ENCODE assay signal across 8 mouse cellular contexts in genomic region chr1:181860659-181861058, GRCm38 (mm10). TPM values are rescaled to one million over a fixed set of nuclear protein-coding genes. Genes with fewer than 3 reads are reported as not detected.
DNase-seq lines count a peak whose midpoint lies in the region; ATAC-seq and TF ChIP-seq lines count a peak whose summit lies in the region.

No protein-coding gene starts in this region.

- H3ac ChIP-seq in myocyte (ENCODE audit: control insufficient read depth, insufficient read length): no peak overlapping the region

- no peak for ATAC-seq in midbrain, embryonic 13.5 days
- peak; percentile 80 for ATAC-seq in heart, embryonic 14.5 days (ENCODE audit: insufficient number of reproducible peaks, insufficient read depth, low FRiP score, low read depth)
- no peak; the same call in 1 of the 2 replicates for ATAC-seq in limb, embryonic 11.5 days (ENCODE audit: insufficient number of reproducible peaks, low FRiP score, low TSS enrichment, low read depth)
- no peak for ATAC-seq in hindbrain, embryonic 14.5 days (ENCODE audit: low FRiP score)

- peaks cover 13% of the 10 kb centered on the region for H3K4me1 ChIP-seq in midbrain, embryonic 10.5 days
- H3K4me1 ChIP-seq in midbrain, embryonic 13.5 days (replicated peaks): peaks cover 12% of the 10 kb centered on the region
- H3K4me1 ChIP-seq in heart, embryonic 14.5 days (ENCODE audit: control insufficient read depth in 2 of 2, insufficient read depth in 2 of 2, low read length in 2 of 2): peaks cover 2 to 5% of the 10 kb centered on the region in 2 experiments; a peak in 1 of 4 replicates
- peaks cover 6% of the 10 kb centered on the region for H3K4me1 ChIP-seq in limb, embryonic 11.5 days (ENCODE audit: control insufficient read depth, insufficient read depth, low read length)
- no peaks in the 10 kb centered on the region for H3K4me1 ChIP-seq in hindbrain, embryonic 14.5 days (replicated peaks; ENCODE audit: control insufficient read depth, insufficient read depth, low read length)

- intact Hi-C loops in left cerebral cortex, postnatal 36 days (cut with DNase I): no loop called here

- TF ChIP-seq CTCF in brain, embryonic 14.5 days (IDR thresholded peaks at IDR 0.05; ENCODE audit: borderline replicate concordance, extremely low read depth, insufficient read depth, insufficient read length): no peak

- H3K36me3 ChIP-seq in midbrain, embryonic 10.5 days: no peaks in the 10 kb centered on the region
- H3K36me3 ChIP-seq in midbrain, embryonic 13.5 days: no peaks in the 10 kb centered on the region
- no peaks in the 10 kb centered on the region for H3K36me3 ChIP-seq in heart, embryonic 14.5 days (ENCODE audit: control insufficient read depth, insufficient read depth, low read length)
- no peaks in the 10 kb centered on the region for H3K36me3 ChIP-seq in limb, embryonic 11.5 days (ENCODE audit: control insufficient read depth, insufficient read depth, low read length)
- no peaks in the 10 kb centered on the region for H3K36me3 ChIP-seq in myocyte (ENCODE audit: control insufficient read depth, insufficient read depth)
- H3K36me3 ChIP-seq in hindbrain, embryonic 14.5 days (replicated peaks; ENCODE audit: control insufficient read depth, insufficient read depth): no peaks in the 10 kb centered on the region

- no peak overlapping the region for H3K4me2 ChIP-seq in midbrain, embryonic 13.5 days (replicated peaks)
- H3K4me2 ChIP-seq in heart, embryonic 14.5 days (ENCODE audit: low read length): no peak overlapping the region
- H3K4me2 ChIP-seq in limb, embryonic 11.5 days (ENCODE audit: low read depth, severe bottlenecking): no peak overlapping the region
- H3K4me2 ChIP-seq in myocyte (ENCODE audit: low read depth): peak overlapping the region; percentile 29
- no peak overlapping the region for H3K4me2 ChIP-seq in hindbrain, embryonic 14.5 days (replicated peaks)

- H3K9ac ChIP-seq in midbrain, embryonic 13.5 days (replicated peaks): no peak overlapping the region
- no peak overlapping the region for H3K9ac ChIP-seq in heart, embryonic 14.5 days (ENCODE audit: low read length)
- no peak overlapping the region for H3K9ac ChIP-seq in limb, embryonic 11.5 days (ENCODE audit: low read length)
- H3K9ac ChIP-seq in hindbrain, embryonic 14.5 days: no peak overlapping the region

- H3K9me3 ChIP-seq in midbrain, embryonic 10.5 days (replicated peaks): no peaks in the 10 kb centered on the region; the same call in 1 of the 2 replicates
- no peaks in the 10 kb centered on the region for H3K9me3 ChIP-seq in midbrain, embryonic 13.5 days
- 0 out of 2 replicates have a peak, but pooled peaks cover 3% of the 10 kb centered on the region for H3K9me3 ChIP-seq in heart, embryonic 14.5 days (ENCODE audit: control insufficient read depth, low read length)
- no peaks in the 10 kb centered on the region for H3K9me3 ChIP-seq in limb, embryonic 11.5 days (ENCODE audit: control insufficient read depth, low read length)
- no peaks in the 10 kb centered on the region for H3K9me3 ChIP-seq in hindbrain, embryonic 14.5 days (ENCODE audit: control insufficient read depth, low read length)

- H3K79me2 ChIP-seq in myocyte (ENCODE audit: control insufficient read depth, insufficient read depth): no peaks in the 10 kb centered on the region

- peak; percentile 35 for DNase-seq in midbrain, embryonic 10.5 days (ENCODE audit: low spot score)
- peak; percentile 45 for DNase-seq in brain, embryonic 14.5 days (ENCODE audit: low read depth)
- DNase-seq in limb, embryonic 11.5 days (ENCODE audit: low spot score): peak; percentile 73
- no peak for DNase-seq in left cerebral cortex, postnatal 36 days (ENCODE audit: low spot score in 2 of 2)
- DNase-seq in hindbrain, embryonic 14.5 days (ENCODE audit: low spot score): no peak

- 47% methylated on average over 5 of the region's 5 CpGs for WGBS in midbrain, embryonic 10.5 days
- WGBS in midbrain, embryonic 13.5 days: 56% methylated on average over 5 of the region's 5 CpGs
- 20% methylated on average over 5 of the region's 5 CpGs for WGBS in heart, embryonic 14.5 days
- WGBS in limb, embryonic 11.5 days: 7% methylated on average over 5 of the region's 5 CpGs
- 53% methylated on average over 5 of the region's 5 CpGs for WGBS in hindbrain, embryonic 14.5 days

- no peaks in the 10 kb centered on the region for H3K27me3 ChIP-seq in midbrain, embryonic 10.5 days (ENCODE audit: low read depth, poor library complexity, severe bottlenecking)
- no peaks in the 10 kb centered on the region for H3K27me3 ChIP-seq in midbrain, embryonic 13.5 days
- no peaks in the 10 kb centered on the region for H3K27me3 ChIP-seq in heart, embryonic 14.5 days (ENCODE audit: control insufficient read depth, insufficient read depth, low read length)
- H3K27me3 ChIP-seq in limb, embryonic 11.5 days (ENCODE audit: control insufficient read depth, insufficient read depth, low read length): no peaks in the 10 kb centered on the region
- no peaks in the 10 kb centered on the region for H3K27me3 ChIP-seq in myocyte (ENCODE audit: control insufficient read depth, insufficient read depth, insufficient read length)
- H3K27me3 ChIP-seq in hindbrain, embryonic 14.5 days (ENCODE audit: control insufficient read depth, insufficient read depth, low read length): no peaks in the 10 kb centered on the region

- TF ChIP-seq POLR2A in brain, embryonic 14.5 days (IDR thresholded peaks at IDR 0.05; ENCODE audit: borderline replicate concordance, extremely low read depth, insufficient read depth, insufficient read length, poor library complexity, severe bottlenecking): no peak
- TF ChIP-seq POLR2A in myocyte (IDR thresholded peaks at IDR 0.05; ENCODE audit: insufficient read length, low read depth): no peak

- H3K27ac ChIP-seq in midbrain, embryonic 10.5 days (replicated peaks): no peak overlapping the region; the same call in 1 of the 2 replicates
- no peak overlapping the region for H3K27ac ChIP-seq in midbrain, embryonic 13.5 days
- peak overlapping the region in 1 of 2 experiments; percentile 67; a peak in 2 of 4 replicates for H3K27ac ChIP-seq in heart, embryonic 14.5 days (replicated peaks in 1 of 2; ENCODE audit: control insufficient read depth in 1 of 2, insufficient read depth in 1 of 2, low read depth in 2 of 2, low read length in 2 of 2)
- H3K27ac ChIP-seq in limb, embryonic 11.5 days (replicated peaks; ENCODE audit: low read depth, low read length): no peak overlapping the region; the same call in 1 of the 2 replicates
- no peak overlapping the region for H3K27ac ChIP-seq in hindbrain, embryonic 14.5 days

- no peak overlapping the region for H3K4me3 ChIP-seq in midbrain, embryonic 10.5 days
- no peak overlapping the region for H3K4me3 ChIP-seq in midbrain, embryonic 13.5 days (replicated peaks)
- H3K4me3 ChIP-seq in heart, embryonic 14.5 days (ENCODE audit: control insufficient read depth in 1 of 2, insufficient read depth in 1 of 2, low read depth in 1 of 2, low read length in 2 of 2): no peak overlapping the region
- H3K4me3 ChIP-seq in limb, embryonic 11.5 days (ENCODE audit: low read depth, low read length): no peak overlapping the region
- H3K4me3 ChIP-seq in myocyte: no peak overlapping the region
- H3K4me3 ChIP-seq in hindbrain, embryonic 14.5 days (replicated peaks; ENCODE audit: low read length): no peak overlapping the region

TF ChIP-seq in myocyte, 11 proteins besides CTCF, POLR2A, EP300 and RAD21:
- TF ChIP-seq MYOG (IDR thresholded peaks at IDR 0.05; ENCODE audit: control insufficient read depth in 1 of 3, insufficient read depth in 1 of 3, insufficient read length in 2 of 3, low read depth in 2 of 3) (peak in 1 of 3 experiments; percentile 27), MYOD1 (IDR thresholded peaks at IDR 0.05; ENCODE audit: control insufficient read depth in 1 of 3, insufficient read length in 2 of 3, low read depth in 2 of 3) (peak in 2 of 3 experiments; percentile 9 to 46), POLR2AphosphoS2 (IDR thresholded peaks at IDR 0.05; ENCODE audit: insufficient read length, low read depth) (no peak), CEBPB (IDR thresholded peaks at IDR 0.05; ENCODE audit: insufficient read depth, poor library complexity, severe bottlenecking) (peak; percentile 92), TCF3 (IDR thresholded peaks at IDR 0.05; ENCODE audit: insufficient read length, low read depth) (no peak)

RNA-seq across cellular contexts. Expression of gene Lbr, which starts 17.8 kb away (rescaled TPM):
- 216 and 218 TPM in 2 replicates for polyA plus RNA-seq in midbrain, embryonic 10.5 days (2016; fragmentation: Nextera tagmentation; extraction: Ambion mirVana)
- polyA plus RNA-seq in midbrain, embryonic 13.5 days (2015; fragmentation: Nextera tagmentation; extraction: Ambion mirVana): 56.6 and 61.0 TPM in 2 replicates
- 24.0 and 31.2 TPM in 2 replicates for polyA plus RNA-seq in brain, embryonic 14.5 days (2012; rRNA removed)
- polyA plus RNA-seq in heart, embryonic 14.5 days (2014; fragmentation: Nextera tagmentation; extraction: Ambion mirVana): 65.0 and 73.1 TPM in 2 replicates
- polyA plus RNA-seq in limb, embryonic 11.5 days (2014; fragmentation: Nextera tagmentation; extraction: Ambion mirVana): 163 and 171 TPM in 2 replicates
- 15.1 TPM for polyA plus RNA-seq in myocyte (2012; fragmentation: generic; extraction: Trizol)
- total RNA-seq in left cerebral cortex, postnatal 36 days (2021): 10 to 100 TPM; 10.7 to 11.9 TPM
- 30.5 and 37.5 TPM in 2 replicates for polyA plus RNA-seq in hindbrain, embryonic 14.5 days (2014; fragmentation: Nextera tagmentation; extraction: Ambion mirVana)

Comparison
In these comparisons a context has a peak if more than half of its experiments do, and no peak if none do; other contexts are left out.
1. DNase-seq: peak in midbrain, embryonic 10.5 days (single experiment), brain, embryonic 14.5 days (single experiment) and limb, embryonic 11.5 days (single experiment); none in left cerebral cortex, postnatal 36 days (0 of 2) and hindbrain, embryonic 14.5 days (single experiment).